Mouse (Mus musculus) G1E (cell line): ENCODE data around the gene Rbm38.

Experiments
- CTCF ChIP-seq: IDR thresholded peaks from 2 replicates; pipeline ENCODE4 v1.5.1; 2012; ENCODE audit warnings: low read depth, low read length, inconsistent platforms, mixed read lengths
- GATA1 ChIP-seq: IDR thresholded peaks from 2 replicates; pipeline ENCODE4 v1.6.1; 2012; ENCODE audit warnings: borderline replicate concordance, low read length, inconsistent platforms, mixed read lengths
- POLR2AphosphoS5 ChIP-seq: IDR thresholded peaks from 2 replicates; pipeline ENCODE4 v1.6.1; 2012; ENCODE audit warnings: low read depth, low read length, inconsistent platforms; ENCODE audit not compliant: insufficient replicate concordance

GRCm38 (mm10) chr2:173019790-173020189 lies 508 bp upstream of the Rbm38 start:
- TF ChIP-seq CTCF: no peak
- no peak for TF ChIP-seq POLR2AphosphoS5
- no peak for TF ChIP-seq GATA1
